Mouse (Mus musculus): Measurements from ENCODE around the gene Klc1.

DNA sequence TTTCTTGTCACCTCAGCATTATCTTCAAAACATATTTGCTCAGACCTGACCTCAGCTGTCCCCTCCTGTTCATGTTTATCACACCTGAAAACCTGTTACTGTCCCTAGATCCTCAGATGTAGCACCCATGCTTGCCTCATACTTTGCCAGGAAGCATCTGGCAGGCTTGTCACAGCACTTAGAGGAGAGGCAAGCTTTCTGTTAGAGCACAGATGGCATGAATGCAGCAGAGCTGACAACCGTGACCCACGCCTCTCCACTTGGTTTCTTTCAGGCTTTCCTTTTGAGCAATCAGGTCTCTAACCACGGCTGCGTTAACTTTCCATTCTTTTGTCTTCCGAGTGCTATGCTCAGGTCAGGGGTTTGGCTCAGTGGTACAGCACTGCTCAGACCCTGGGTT, 70.8 kb downstream of the Klc1 start:
- TF ChIP-seq CTCF (conservative IDR thresholded peaks at IDR 0.05; ENCODE audit: insufficient read depth, insufficient read length, low read depth, low read length) = no peak
- no peak for TF ChIP-seq POLR2A (IDR thresholded peaks at IDR 0.05; ENCODE audit: low read depth, low read length)

Data from kidney, adult 2 months (tissue).